Mouse (Mus musculus): ENCODE measurements around the gene Nova2.

DNA sequence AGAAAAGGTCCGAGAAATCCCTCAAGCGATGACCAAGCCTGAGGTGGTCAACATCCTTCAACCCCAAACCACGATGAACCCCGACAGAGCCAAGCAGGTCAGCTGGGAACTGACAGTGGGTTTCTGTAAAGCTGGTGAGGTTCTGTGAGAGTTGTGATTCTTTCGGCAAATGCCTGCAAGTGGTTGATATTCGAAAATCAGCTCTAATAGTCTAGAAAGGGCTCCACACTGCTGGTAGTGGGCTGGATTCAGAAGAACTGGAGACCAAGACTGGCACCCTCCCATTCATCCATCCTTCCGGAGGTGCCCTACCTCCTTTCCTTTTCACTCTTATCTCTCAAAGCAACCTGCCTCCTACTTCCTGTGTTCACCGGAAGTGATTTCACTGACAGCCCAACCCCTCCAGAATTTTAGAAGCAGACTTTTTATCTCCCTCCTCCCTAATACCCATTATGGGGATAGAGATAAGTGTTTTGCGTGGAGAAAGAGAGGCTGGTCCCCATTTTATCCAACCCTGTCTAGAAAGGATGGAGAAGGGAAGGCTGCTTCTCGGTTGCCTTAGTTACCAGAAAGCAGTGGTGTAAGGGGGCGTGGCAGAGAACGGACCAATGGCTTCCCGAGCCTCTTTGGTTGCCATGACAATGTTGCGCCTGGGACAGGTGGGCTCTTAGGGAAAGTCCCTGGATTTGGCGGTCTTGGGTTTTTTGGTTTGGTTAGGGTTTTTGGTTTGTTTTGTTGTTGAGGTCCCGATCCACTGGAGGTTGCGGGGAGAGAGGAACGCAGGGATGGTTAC lies 25.0 kb downstream of the Nova2 start:
- no peak for TF ChIP-seq CTCF (conservative IDR thresholded peaks at IDR 0.05; ENCODE audit: low read length)
- no peak for TF ChIP-seq NANOG (IDR thresholded peaks at IDR 0.05; ENCODE audit: borderline replicate concordance, low read length)

Measured in E14TG2a.4 (cell line).